Mouse (Mus musculus) midbrain, embryonic 14.5 days (tissue): ENCODE results near the gene Asphd2. TPM values are rescaled to one million over a fixed set of nuclear protein-coding genes. Genes with fewer than 3 reads are reported as not detected.

Experiments
- ATAC-seq: fragments of 200-750 bp; cut with Nextera tagmentation; 2 replicates; pipeline ENCODE4 v1.8.0; 2017; ENCODE audit warnings: moderate number of reproducible peaks, moderate library complexity; ENCODE audit not compliant: low FRiP score, low TSS enrichment
- DNase-seq: peaks from one replicate; pipeline ENCODE4 v3.0.0-alpha.2; 2015
- H3K27ac ChIP-seq: fragments of 300-500 bp; sonication (generic); replicated peaks from 2 replicates; pipeline ENCODE4 v1.5.1; 2014; ENCODE audit warnings: mild to moderate bottlenecking, low read depth, low read length, moderate library complexity
- H3K27me3 ChIP-seq: fragments of 300-500 bp; sonication (generic); 2 replicates; pipeline ENCODE4 v1.6.1; 2014; ENCODE audit warnings: low read length, control low read depth, mixed read lengths; ENCODE audit not compliant: control insufficient read depth, insufficient read depth
- H3K36me3 ChIP-seq: fragments of 300-500 bp; sonication (generic); 2 replicates; pipeline ENCODE4 v1.6.1; 2014; ENCODE audit warnings: low read length, control low read depth; ENCODE audit not compliant: control insufficient read depth, insufficient read depth
- H3K4me1 ChIP-seq: fragments of 300-500 bp; sonication (generic); 2 replicates; pipeline ENCODE4 v1.6.1; 2014; ENCODE audit warnings: mild to moderate bottlenecking, antibody characterized with exemption, low read length, control low read depth; ENCODE audit not compliant: control insufficient read depth, insufficient read depth
- H3K4me2 ChIP-seq: fragments of 300-500 bp; sonication (generic); 2 replicates; pipeline ENCODE4 v1.6.1; 2014; ENCODE audit warnings: mild to moderate bottlenecking, low read length, moderate library complexity
- H3K4me3 ChIP-seq: fragments of 300-500 bp; sonication (generic); replicated peaks from 2 replicates; pipeline ENCODE4 v1.5.1; 2014; ENCODE audit warnings: low read depth, low read length
- H3K9ac ChIP-seq: fragments of 300-500 bp; sonication (generic); replicated peaks from 2 replicates; pipeline ENCODE4 v1.6.1; 2014; ENCODE audit warnings: mild to moderate bottlenecking, low read length, moderate library complexity
- H3K9me3 ChIP-seq: fragments of 300-500 bp; sonication (generic); 2 replicates; pipeline ENCODE4 v1.6.1; 2016; ENCODE audit warnings: low read length, control low read depth, mixed read lengths; ENCODE audit not compliant: control insufficient read depth
- WGBS: fragments of 180-500 bp; shearing (Covaris S2); extraction: QIAGEN DNeasy Blood & Tissue Kit; methylation state at CpG from one replicate; pipeline ENCODE4 v1.1.7; 2014; 5-methylcytosine and 5-hydroxymethylcytosine counted together
- polyA plus RNA-seq: library from polyadenylated mRNA; unstranded; fragments of >200 nt; fragmentation: Nextera tagmentation; extraction: Ambion mirVana; gene quantifications from 2 replicates; pipeline ENCODE4 v1.2.1, GENCODE M21; 2014

Gene Asphd2
- polyA plus RNA-seq: 91.5 and 103 TPM in 2 replicates

DNA sequence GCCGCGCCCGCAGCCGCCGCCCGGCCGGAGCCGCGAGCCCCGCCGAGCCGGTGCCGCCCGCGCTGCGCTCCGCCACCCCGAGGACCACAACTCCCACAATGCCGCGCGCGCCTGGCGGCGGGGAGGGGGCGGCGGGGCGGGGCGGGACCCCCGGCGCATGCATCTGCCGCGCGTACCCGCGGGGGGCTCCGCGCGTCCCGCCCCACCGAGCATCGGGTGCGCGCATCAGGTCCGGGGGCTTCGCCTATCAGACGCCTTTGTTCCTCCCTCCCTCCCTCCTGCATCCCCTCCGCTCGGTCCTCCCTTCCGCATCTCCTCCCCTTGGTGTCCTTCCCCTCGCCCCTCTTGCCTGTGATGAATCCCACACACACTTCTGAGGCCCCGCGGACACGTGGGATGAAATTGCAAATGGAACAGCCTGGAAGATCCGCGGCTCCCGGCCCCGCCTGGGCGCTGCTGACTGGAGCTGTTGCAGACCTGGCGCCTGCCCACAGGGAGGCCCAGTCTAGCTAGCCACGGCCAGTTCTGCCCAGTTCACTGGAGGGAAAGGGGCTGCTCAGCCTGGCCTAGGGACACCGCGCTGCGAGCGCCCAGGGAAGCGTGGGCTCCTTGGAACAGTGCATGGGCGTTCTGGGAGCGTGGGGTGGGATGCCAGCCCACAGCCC is at the start of gene Asphd2:
Gene Asphd2 (minus strand): TSS at position 88 of the 665 bp plus-strand sequence.
- DNase-seq: peak; percentile 95
- H3K4me1 ChIP-seq: peaks cover 27% of the 10 kb centered on the region
- H3K27ac ChIP-seq: peak within 1 kb of the TSS; percentile 85
- peak within 1 kb of the TSS; percentile 61 for H3K4me3 ChIP-seq
- peak; percentile 90 for ATAC-seq
- peak within 1 kb of the TSS; percentile 78 for H3K9ac ChIP-seq
- H3K27me3 ChIP-seq: no peaks in the 10 kb centered on the region
- peak within 1 kb of the TSS; percentile 63 for H3K4me2 ChIP-seq
- WGBS: under 1% methylated on average over 64 of the region's 67 CpGs
- H3K36me3 ChIP-seq: peaks cover 15% of the 10 kb centered on the region; the same call in 1 of the 2 replicates
- no peaks in the 10 kb centered on the region for H3K9me3 ChIP-seq

DNA sequence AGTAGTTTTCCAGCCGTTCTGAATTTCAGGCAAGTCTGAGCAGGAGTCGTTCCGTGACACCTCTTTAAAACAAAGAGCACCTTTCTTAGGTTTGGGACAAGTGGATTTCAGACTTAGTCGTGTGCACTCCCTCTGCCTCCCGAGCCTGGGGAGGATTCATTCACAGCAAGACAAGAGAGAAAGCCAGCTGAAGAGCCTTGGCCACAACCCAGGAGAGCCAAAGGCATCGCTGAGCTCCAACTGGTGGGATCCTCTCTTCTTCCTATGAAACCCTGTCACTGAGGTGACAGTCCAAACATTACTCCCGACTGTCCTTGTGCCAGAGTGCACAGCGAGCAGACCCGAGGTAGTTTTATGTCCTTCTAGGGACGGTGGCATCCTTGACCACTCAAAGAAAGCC is 43.9 kb upstream of the Asphd2 start:
- H3K4me2 ChIP-seq: no peak overlapping the region
- DNase-seq (no peak), ATAC-seq (no peak)
- H3K27me3 ChIP-seq: no peaks in the 10 kb centered on the region
- no peak overlapping the region for H3K9ac ChIP-seq
- H3K4me1 ChIP-seq: no peaks in the 10 kb centered on the region; the same call in 1 of the 2 replicates
- no peaks in the 10 kb centered on the region for H3K9me3 ChIP-seq
- no peak overlapping the region for H3K27ac ChIP-seq
- 0 out of 2 replicates have a peak, but pooled peaks cover 22% of the 10 kb centered on the region for H3K36me3 ChIP-seq
- no peak overlapping the region for H3K4me3 ChIP-seq
- WGBS: 66% methylated on average over 10 of the region's 10 CpGs

DNA sequence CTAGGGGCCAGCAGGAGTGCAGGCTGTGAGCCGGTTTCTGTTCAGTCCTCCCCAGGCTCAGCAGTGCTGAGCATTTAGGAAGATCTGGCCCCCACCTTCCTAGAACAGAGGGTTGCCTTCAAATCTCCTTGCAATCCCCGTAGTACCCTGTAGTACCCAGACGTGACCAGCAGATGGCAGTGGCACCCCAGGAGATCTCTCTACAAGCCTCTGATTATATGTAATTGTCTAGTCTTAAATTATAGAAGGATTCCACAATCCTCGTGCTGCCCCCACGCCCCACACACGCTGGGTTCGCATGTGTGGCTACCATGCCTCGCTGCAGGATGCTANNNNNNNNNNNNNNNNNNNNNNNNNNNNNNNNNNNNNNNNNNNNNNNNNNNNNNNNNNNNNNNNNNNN is 38.3 kb upstream of the Asphd2 start:
- Histone ChIP-seq H3K27ac (peak overlapping the region; percentile 42; the same call in 1 of the 2 replicates), H3K4me3 (no peak overlapping the region), H3K9ac (peak overlapping the region; percentile 32), H3K36me3 (0 out of 2 replicates have a peak, but pooled peaks cover 8% of the 10 kb centered on the region), H3K4me1 (peaks cover 4% of the 10 kb centered on the region), H3K27me3 (peaks cover 5% of the 10 kb centered on the region; the same call in 1 of the 2 replicates), H3K9me3 (no peaks in the 10 kb centered on the region), H3K4me2 (peak overlapping the region; percentile 14; the same call in 1 of the 2 replicates)
- peak; percentile 14; the same call in 1 of the 2 replicates for ATAC-seq
- peak; percentile 89 for DNase-seq
- 1% methylated on average over 8 of the region's 8 CpGs for WGBS

DNA sequence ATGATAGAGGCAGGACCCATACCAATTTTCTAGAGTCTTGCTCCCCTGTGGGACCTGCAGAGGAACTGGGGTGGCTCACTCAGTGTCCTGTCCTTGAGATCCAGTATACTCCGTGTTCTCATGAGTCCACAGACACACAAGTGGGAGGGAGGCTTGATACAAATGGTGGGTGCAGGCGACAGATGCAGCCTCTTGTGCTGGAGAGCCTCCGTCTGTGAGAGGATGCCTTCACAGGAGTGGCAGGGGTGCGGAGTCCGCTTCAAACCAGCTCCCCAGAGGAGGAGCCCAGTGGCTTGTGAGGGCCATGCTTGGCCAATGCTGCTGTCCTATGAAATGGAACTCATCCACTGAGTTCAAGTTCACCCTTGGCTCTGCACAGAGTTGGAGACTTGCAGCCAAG is 37.4 kb upstream of the Asphd2 start:
- DNase-seq: no peak
- Histone ChIP-seq H3K36me3 (0 out of 2 replicates have a peak, but pooled peaks cover 4% of the 10 kb centered on the region), H3K4me1 (peaks cover 4% of the 10 kb centered on the region), H3K27me3 (peaks cover 5% of the 10 kb centered on the region; the same call in 1 of the 2 replicates), H3K9me3 (no peaks in the 10 kb centered on the region), H3K27ac (no peak overlapping the region), H3K4me2 (no peak overlapping the region), H3K9ac (no peak overlapping the region), H3K4me3 (no peak overlapping the region)
- WGBS: 44% methylated on average over 5 of the region's 5 CpGs
- ATAC-seq: no peak

DNA sequence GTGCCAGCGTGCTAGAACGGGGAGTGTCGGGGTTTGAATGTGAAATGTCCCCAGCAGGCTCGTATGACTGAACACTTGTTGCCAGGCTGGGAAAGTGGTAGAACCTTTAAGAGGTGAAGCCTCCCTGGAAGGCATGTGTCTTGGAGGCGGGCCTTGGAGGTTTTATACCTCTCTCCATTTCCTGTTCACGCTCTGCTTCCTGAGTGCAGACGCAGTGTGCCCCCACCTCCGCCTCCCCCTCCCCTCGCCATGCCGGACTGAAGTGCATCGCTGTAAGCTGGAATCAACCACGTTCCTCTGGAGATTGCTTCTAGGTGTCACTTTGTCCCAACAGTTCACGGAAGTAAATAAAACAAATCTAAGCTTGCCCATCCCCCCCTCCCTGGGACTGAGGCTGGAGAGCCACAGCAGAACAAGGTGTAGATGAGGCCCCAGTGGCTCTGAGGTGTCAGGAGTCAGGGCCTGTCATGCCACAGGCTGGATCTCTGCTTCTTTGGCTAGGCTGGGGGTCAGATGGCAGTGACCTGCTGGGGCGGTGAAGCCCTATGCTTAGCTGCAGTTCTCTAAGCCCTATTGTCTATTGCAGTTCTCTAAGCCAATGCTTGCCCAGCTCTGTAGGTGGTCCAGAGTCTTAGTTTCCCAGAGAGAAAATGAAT is 36.6 kb upstream of the Asphd2 start:
- no peak for ATAC-seq

DNA sequence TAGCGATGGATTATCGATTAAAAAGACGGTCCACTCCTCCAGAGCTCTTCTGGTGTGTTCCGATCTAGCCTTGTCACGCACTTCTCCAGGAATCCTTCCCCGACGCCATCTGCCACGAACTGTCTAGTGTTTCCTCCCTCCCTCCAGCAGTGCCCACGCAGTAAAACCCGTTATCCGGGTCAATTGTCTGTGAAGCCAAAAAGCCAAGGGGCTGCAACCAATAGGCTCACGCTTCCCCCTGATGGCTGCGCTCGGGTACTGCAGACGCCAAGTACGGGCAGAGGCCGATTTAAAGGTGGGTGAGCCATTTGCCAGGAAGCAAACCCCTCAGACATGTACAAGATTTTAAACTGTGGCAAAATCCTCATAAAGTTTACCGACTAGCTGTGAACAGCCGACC is 34.3 kb upstream of the Asphd2 start:
- Histone ChIP-seq H3K36me3 (no peaks in the 10 kb centered on the region), H3K9me3 (no peaks in the 10 kb centered on the region), H3K27me3 (peaks cover 9% of the 10 kb centered on the region; the same call in 1 of the 2 replicates), H3K4me2 (peak overlapping the region; percentile 37), H3K9ac (no peak overlapping the region; the same call in 1 of the 2 replicates), H3K4me1 (peaks cover 4% of the 10 kb centered on the region), H3K27ac (peak overlapping the region; percentile 20), H3K4me3 (no peak overlapping the region)
- WGBS: 11% methylated on average over 19 of the region's 19 CpGs
- ATAC-seq (peak; percentile 32; the same call in 1 of the 2 replicates), DNase-seq (peak; percentile 92)

More for the DNA sequence above, 36.6 kb upstream of the Asphd2 start:
- Histone ChIP-seq H3K4me1 (peaks cover 4% of the 10 kb centered on the region), H3K27ac (no peak overlapping the region), H3K4me2 (no peak overlapping the region), H3K4me3 (no peak overlapping the region), H3K9ac (no peak overlapping the region), H3K36me3 (0 out of 2 replicates have a peak, but pooled peaks cover 2% of the 10 kb centered on the region), H3K9me3 (no peaks in the 10 kb centered on the region), H3K27me3 (peaks cover 5% of the 10 kb centered on the region; the same call in 1 of the 2 replicates)
- no peak for DNase-seq
- 15% methylated on average over 14 of the region's 14 CpGs for WGBS

DNA sequence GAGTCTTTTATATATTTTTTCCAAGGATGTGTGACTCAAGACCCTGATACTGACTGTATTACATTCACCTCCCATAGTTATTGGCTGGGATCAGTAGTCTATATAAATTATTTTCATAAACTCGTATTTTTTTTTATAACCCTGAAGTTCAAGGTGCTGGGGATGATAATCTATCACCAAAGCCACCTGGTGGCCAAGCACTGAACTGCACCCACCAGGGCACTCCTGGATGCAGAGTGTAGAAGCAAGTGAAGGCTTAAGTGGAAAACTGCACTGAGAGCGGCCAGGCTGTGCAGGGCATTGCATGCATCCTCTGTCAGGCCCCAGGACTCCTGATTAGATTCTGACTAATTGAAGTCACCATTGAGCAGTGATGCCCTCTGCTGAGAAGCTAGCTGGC is 32.6 kb upstream of the Asphd2 start:
- Histone ChIP-seq H3K9me3 (no peaks in the 10 kb centered on the region), H3K27me3 (peaks cover 15% of the 10 kb centered on the region; the same call in 1 of the 2 replicates), H3K4me2 (no peak overlapping the region), H3K27ac (no peak overlapping the region), H3K4me3 (no peak overlapping the region), H3K36me3 (no peaks in the 10 kb centered on the region; the same call in 1 of the 2 replicates), H3K4me1 (no peaks in the 10 kb centered on the region), H3K9ac (no peak overlapping the region)
- WGBS: 28% methylated on average over 2 of the region's 2 CpGs
- ATAC-seq: no peak
- DNase-seq: peak; percentile 90

DNA sequence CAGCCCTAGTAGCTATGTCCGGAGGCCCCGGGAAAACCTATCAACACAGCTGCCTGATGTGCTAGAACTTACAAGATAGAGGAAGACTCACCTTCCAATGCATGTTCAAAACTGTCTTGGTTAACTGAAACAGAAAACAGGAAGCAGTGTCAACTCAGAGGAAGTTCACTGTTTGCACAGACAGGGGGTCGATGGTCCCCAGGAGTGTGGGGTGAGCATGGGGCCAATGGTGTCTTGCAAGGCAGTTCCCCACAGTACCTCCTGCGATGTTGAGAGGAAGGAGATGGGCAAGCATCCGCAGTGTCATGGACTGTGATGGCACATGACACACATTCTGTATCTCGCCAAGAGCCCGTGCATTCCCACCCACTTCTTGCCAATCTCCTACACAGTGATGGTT is 32.0 kb upstream of the Asphd2 start:
- Histone ChIP-seq H3K4me1 (no peaks in the 10 kb centered on the region), H3K9ac (no peak overlapping the region), H3K4me2 (no peak overlapping the region), H3K4me3 (no peak overlapping the region), H3K9me3 (no peaks in the 10 kb centered on the region), H3K36me3 (peaks cover 3% of the 10 kb centered on the region), H3K27me3 (peaks cover 15% of the 10 kb centered on the region; the same call in 1 of the 2 replicates), H3K27ac (no peak overlapping the region)
- DNase-seq: no peak
- WGBS: 93% methylated on average over 7 of the region's 7 CpGs
- ATAC-seq: no peak
